Mouse (Mus musculus) 416B (cell line): Measurements from ENCODE around the gene C8b.

ENCODE experiments used
- DNase-seq: peaks from one replicate; pipeline ENCODE4 v3.0.0; 2011; ENCODE audit warnings: low read depth

C8b gene

DNA sequence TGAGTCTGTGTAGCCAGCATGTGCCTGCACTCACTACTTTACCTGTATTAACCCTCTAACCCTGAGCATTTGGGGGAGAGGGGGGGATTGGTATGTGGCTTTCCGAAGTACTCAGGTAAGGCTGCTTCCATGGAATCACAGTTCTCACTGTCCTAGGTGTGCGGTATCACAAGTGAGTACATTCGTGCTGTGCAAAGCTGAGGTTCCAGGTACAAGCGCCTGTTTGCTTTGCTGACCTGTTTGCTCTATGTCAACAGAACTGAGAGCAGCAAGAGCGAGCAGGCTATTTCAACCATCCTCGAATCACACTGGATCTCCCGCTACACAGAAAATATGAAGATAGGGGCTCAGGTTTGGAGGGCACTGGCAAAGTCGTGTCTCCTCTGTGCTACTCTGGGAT lies at the start of gene C8b:
TSS of gene C8b (plus strand) at position 253 of the 400 bp plus-strand sequence.
- DNase-seq = no peak

DNA sequence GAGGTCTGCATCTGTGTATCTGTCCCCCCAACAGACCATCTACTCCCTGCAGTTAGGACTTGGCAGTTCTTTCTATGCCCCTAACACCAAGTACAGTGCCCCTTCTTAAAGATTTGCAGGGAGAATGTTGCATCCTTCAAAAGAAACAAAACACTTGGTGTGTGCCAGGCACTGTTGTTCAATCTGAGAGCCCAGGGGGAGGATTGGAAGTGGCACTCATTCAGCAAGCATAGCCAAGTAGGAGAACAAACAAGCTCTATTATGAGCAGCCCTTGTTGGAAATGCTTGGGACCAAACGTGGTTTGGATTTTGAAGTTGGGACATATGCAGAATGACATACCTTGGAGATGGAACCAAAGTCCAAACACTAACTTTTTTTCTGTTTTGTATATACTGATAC lies 49.6 kb upstream of the C8b start:
- DNase-seq = no peak

DNA sequence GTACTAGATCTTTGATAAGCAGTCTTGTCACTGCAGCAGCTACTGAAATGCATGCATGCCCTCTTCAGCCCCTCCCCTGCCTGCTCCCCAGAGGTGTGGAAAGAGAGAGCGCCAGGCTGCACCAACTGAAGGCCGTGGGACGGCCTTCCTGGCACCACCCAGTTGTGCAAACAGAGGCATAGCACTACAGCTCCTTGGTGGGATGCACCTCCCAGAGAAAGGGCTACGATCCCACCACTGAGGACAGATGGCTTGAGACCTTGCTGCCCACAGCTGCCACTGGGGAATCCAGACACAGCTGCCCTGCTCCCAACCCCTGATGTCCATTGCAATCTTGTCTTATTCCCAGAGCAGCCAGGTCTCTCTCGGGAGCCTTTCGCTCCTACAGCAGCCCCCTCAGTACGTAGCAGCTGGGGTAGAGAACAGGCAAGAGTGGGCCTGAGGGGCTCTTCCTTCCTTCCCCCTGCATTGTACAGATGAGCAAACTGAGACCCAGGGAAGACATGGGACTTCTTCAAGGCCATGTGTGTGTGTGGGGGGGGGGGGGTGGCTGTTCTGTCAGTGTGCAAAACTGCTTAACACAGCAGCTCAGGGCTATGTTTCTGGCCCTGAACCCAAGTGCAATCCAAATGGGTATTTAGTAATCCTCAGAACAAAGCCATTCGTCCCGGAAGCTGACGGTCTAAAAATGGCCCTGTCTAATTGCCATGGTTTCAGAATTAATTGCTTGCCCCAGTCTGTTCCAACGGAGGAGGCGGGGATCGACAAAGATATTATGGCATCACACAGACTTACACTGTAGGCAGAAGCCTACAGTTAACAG lies 46.9 kb upstream of the C8b start:
- DNase-seq = no peak

- DNase-seq = no peak
Measured at GRCm38 (mm10) chr4:104723527-104724045, 42.5 kb upstream of the C8b start.

GRCm38 (mm10) chr4:104724258-104724657 lies 41.9 kb upstream of the C8b start:
- DNase-seq = no peak

DNA sequence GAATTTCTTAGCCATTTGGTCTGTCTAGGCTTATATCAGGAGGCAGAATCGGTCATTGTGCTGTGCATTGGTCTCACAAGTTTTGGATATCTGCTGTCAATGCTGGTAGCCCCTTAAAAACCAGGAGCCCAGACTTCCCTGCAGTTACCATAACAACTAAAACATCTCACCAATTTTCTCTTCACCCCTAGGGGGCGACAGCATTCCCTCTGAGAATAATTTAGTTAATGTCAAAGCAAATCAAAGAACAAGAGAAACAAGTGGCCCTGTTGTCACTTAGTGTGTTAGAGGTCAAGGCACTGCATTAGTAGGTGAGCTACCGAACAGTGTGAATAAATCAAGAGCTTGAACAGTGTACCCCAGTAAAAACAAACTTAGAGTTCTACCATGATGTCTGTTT lies 40.4 kb upstream of the C8b start:
- DNase-seq = no peak

DNA sequence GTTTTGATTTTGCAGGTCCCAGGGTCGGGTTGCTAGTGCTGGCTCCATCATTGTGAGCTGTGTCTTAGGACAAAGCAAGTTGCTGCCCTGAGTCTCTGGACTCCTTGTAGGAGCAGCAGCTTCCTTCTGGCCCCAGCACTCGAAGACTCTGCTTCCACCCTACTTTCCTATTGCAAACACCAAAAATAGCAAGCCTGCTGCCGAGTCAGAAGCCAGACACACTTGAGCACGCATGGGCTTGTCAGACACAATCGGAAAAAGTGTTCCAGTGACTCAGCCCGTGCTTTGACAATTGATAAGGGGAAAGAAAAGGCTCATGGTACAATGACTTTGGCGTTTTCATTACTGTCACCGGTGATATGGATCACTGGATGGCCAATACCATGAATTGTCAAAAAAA lies 36.9 kb upstream of the C8b start:
- no peak for DNase-seq

DNA sequence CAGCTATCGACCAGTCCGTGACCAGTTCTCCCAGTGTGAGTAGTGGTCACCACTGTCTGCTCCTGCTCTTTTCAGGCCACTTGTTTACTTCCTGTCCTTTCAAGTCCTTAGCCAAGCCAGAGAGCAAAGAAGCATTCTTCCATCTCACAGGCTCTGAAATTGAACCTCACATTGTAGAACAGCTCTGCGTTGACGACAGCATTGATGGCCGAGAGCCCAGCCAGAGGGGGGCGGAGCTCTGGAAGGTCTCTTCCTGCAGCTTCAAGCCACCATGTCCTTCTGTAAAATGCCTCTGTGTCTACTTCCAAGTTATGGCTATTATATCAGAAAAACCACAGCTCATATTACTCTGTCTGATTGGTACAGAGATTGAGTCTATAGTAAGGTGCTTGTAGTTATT lies 19.6 kb upstream of the C8b start:
- no peak for DNase-seq

DNA sequence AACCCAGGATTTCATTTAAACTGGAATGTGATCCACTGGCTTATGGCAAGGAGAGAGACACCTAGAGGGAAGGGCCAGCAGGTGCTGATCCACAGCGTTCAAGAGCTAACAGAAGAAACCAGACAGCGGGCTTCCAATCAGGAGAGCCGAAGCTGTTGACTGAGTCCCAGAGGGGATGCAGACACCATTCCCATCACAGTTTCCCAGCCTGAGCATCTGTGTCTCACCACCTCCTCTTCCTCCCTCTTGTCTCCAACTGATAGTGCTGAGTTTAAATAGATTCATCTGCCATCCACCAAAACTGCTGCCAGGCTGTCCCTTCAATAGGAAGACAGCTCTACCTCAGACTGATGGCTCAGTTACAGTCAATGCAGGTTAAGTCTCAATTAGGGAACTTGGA lies 12.0 kb upstream of the C8b start:
- DNase-seq = no peak

DNA sequence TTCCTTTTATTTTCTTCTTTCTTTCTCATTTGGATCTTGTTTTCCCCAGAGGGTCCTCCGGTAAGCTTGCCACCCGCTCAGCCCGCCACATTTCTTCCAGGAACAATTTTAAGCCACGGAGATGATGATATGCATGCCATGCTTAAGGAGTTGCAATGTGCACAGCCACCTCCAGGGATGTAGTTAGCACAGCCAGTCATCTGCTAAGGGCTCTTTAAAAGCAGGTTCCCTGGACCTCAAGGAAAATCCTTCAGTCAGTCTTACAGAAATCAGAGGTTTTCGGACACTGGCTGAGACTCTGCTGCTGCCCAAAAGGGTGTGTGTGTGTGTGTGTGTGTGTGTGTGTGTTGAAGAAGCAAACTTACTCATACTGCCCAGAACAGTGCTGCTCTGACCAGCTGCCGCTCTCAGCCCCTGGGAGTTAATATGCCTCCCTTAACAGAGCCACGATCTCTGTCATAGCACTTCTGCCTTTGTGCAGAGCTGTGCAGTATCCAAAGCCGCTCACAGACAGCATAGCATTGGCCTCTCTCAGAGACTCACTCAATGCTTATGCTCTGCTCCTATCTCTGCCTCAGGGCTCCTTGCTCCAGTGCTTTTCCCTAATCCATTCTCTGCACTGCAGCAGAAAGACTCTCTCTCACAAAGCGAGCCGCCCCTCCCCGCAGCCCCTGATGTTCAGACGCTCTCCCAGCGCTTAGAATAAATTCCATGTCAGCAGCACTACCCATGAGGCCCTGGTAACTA lies 5.1 kb upstream of the C8b start:
- no peak for DNase-seq

GRCm38 (mm10) chr4:104768190-104768589 lies 2.1 kb downstream of the C8b start:
- no peak for DNase-seq

GRCm38 (mm10) chr4:104769602-104770001 lies 3.5 kb downstream of the C8b start:
- DNase-seq = no peak

DNA sequence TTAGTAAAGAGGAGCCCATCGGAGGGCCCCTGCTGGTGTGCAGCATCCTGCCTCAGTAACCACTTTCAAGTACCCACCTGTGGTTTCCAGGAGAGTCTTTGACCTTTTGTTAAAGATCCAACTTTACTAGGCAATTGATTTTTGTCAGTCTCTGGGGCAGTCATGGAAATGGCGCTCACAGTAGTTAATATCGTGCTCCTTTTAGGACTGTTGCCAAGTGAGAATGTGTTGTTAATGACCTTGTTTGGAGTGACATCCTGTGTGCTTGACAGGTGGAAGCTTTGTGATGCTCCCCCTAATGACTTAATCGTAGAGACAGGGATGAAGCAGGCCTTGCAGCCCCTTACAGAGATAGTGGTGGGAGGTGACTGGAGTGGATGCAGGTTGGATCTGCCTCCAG lies 4.2 kb downstream of the C8b start:
- no peak for DNase-seq

DNA sequence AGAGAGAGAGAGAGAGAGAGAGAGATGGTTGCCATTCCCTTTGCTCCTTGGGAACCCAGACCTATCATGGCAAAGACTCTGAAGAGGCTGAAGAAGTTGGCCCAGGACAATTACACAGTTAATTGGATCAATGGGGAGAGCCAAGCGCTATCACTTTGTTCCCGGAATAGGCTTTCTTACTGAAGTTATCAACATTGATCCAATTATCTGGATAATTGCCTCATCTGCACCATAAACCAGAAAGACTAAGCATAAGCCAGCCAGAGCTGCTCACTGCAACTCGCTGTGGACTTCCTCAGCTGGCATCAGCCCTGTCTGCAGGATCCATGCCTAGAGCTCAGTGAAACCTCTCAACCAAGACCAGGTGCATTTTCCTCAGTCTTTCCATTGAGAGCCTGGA lies 9.5 kb downstream of the C8b start:
- no peak for DNase-seq

DNA sequence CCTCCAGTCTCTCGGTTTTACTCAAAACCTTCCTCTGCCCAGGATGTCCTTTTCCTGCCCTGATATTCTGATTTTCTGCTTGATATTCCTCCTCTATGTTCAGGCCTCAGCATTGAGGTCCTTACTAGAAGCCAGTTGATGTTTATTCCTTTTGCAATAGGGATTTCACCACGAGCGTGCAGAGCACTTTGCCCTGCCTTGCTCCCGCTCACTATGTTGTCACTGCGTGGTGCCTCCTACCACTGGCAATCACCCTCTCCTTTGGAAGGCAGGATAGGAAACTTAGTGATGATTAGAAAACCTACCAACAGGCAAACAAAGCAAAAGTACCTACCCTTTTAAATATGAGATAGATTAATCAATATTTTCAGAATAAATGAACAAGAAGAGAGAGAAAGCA lies 13.3 kb downstream of the C8b start:
- no peak for DNase-seq

GRCm38 (mm10) chr4:104781441-104781840 lies 15.3 kb downstream of the C8b start:
- DNase-seq = no peak

DNA sequence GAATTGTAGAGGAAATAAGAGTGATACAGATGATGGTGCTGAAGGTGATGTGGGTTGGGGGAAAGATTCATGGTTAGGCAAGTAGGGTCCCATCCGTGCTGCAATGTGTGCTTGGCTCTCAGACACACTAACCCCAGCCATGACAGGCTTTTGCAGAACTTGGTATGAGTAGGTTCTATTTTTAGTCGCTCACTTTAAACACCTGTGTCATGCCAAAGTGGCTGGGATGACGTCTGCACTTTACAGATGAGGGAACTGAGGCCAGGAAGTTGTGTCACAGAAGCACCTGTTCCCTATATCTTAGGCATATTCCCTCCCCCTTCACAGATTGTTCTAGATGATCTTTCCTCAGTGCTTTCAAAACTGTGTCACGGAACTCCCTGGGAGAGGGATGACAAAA lies 16.2 kb downstream of the C8b start:
- DNase-seq = no peak

GRCm38 (mm10) chr4:104792111-104792510 lies 26.0 kb downstream of the C8b start:
- DNase-seq = no peak

DNA sequence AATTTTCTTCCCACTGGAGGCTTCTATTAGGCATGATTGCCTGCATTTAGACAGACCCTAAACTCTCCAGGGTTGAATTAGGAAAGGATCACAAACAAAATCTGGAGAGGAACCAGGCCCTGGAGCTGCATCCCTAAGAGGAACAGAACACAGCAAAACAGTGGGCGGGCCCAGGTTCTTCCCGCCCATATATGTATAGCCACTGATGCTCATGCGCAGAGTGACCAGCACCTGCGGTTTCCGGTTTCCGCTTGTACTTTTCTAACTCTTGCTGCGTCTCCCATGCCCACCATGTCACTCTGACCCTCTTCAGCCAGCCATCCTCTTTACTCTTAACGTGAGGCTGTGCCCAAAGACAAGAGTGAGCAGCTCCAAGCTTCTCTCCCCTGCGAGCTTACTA lies 32.8 kb downstream of the C8b start:
- no peak for DNase-seq

- no peak for DNase-seq
Measured at GRCm38 (mm10) chr4:104801625-104802024, 35.5 kb downstream of the C8b start.

DNA sequence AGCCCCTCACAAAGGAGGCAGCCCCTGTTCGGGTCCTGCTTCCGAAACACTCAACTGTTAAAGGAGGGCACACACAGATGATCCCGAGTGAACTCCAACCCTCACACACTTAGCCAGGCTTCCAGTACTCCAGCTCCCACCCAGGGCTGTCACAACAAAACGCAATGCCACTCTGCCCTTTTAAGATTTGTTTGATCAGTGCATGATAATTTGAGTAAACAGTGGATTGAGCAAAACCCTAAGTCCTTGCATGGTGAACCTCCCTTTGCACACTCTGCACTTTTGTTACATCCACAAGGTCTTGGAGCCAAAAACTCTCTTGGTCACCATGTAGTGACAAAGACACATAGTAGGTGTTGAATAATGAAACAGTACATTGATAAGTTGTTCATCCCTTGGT lies 38.0 kb downstream of the C8b start:
- DNase-seq = no peak

DNA sequence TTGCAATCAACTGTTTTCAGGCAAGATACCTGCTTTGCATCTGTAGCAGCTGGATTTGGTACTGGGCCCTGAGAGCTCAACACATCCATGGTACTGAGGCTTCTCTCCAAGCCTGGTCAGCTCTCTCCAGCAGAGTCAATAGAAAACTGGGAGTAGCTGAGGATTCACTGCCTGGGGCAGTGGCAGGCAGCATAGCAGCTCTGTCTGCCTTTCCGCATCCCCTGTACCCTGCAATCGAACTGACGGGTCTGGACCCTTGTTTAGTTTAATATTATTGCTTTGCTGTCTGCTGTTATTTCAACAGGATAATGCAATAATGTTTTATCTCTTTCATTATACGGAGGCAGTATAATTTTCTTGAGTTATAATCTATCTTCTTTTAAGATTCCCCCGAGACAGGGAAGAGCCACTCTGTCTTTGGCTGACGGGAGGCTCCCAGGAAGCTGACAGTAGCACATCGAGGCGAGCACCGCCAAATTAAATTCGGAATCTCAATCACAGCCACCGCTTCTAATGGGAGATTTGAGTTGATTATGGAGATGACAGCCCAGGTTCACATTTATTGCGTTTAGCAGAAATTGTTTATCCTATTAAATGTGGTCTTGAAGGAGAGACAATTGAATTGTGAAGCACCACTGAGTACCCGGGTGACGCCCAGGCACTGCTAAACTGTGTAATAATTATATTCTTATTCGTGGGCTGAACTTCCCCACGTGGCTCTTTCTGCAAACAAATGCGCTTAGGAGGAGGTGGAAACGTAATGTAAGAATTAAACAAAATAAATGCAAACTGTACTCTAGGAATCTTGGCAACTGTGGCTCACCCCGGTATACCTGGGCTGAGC lies 39.5 kb downstream of the C8b start:
- no peak for DNase-seq
